Mouse (Mus musculus) pancreas, adult 10 weeks (tissue): Measurements from ENCODE around the gene Gm28510. TPM values are rescaled to one million over a fixed set of nuclear protein-coding genes. Genes with fewer than 3 reads are reported as not detected.

ENCODE experiments used
- polyA plus RNA-seq: library from polyadenylated mRNA; stranded (reverse); fragments of 350-450 nt; fragmentation: Illumina TruSeq; extraction: RNeasy Lipid Tissue Mini Kit (QIAGEN cat#74804); gene quantifications from one replicate; pipeline ENCODE4 v1.2.3, GENCODE M21; 2015; ENCODE audit warnings: low read depth, low replicate concordance; ENCODE audit not compliant: insufficient read depth

The Gm28510 gene
- polyA plus RNA-seq, result not detected

DNA sequence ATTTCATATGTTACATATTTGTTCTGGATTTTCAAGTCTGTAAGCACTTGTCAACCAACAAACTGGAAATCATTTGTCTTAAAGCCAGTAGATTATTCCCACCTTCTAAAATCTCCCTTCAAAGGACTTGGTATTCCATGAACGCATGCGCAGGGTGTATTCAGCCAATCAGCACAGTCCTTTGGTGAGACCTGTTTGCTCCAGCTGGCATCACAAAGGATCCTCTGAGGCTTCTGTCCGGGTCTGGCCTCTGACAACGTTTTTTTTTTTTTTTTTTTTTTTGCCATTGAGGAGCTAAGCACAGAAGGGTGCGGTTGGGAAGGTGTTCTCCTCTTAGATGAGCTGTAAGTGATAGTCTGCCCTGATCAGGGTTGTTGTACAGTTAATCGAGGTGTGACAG, at the start of gene Gm28510:
Gene Gm28510 (plus strand): TSS at position 301 of the 400 bp plus-strand sequence.

Other genes with a start within 250 kb of the Gm28510 start
- gene Gm20834, start 88.1 kb upstream of the Gm28510 start, polyA plus RNA-seq, result not detected
- gene Gm20737, start 123.3 kb downstream of the Gm28510 start, polyA plus RNA-seq, result not detected
- gene Gm21775, start 140.7 kb downstream of the Gm28510 start, polyA plus RNA-seq, result not detected
- not detected for gene Gm21900, start 203.6 kb downstream of the Gm28510 start, polyA plus RNA-seq